Mouse (Mus musculus): ENCODE data around the gene Ptpn7.
"Not testable (repeated sequence)": the region's sequence is repeated elsewhere in the genome, so short reads cannot be mapped to it uniquely, and the experiment has no call there.

Ptpn7 gene

DNA sequence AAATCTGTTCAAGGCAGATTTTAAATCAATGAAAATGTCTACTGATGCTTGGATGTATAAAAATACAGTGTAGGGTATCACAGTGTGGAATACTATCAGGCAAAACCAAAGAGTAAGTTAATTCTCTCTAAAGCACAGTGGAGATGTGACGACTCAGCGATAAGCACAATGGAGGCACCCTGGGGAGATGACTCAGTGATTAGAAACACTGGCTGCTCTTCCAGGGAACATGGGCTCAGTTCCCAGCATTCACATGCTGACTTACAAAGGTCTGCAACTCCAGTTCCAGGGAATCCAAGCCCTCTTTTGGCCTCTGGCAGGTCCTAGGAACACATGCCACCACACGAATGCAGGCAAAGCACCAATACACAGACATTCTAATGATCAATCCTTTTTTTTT lies 55.7 kb downstream of the Ptpn7 start:
- DNase-seq = no peak

DNA sequence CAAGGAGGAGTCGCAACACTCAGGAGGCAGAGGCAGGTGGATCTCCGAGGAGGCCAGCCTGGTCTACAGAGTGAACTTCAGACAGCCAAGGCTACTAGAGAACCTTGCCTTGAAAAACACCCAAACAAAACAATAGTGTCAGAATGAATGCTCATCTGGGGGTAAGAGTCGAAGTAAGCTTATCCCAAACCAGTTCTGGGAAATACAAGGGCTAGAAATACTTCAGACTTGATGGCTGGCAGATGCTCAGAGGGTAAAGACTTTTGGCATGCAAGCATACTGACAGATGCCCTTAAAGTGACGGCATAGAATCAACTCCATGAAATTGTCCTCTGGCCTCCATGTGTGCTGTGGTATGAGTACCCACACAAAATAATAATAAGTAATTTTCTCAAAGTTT lies 56.7 kb downstream of the Ptpn7 start:
- no peak for DNase-seq

DNA sequence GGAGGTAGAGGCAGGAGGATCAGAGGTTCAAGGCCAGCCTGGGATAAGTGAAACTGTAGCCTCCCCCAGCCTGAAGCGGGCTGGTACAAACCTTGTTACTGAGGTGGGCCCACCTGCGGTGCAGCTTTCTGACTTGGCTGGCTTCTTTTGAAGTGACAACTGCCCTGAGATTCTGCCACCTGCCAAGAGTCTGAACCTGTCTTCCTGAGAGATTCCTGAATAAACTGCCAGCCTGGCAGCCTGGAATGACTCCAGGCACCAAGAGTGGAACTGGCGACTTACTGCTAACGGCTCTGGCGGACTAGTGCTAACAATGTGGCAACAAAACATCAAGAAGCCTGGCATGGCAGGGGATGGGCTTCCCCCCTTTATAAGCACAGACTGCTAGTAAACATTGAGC lies 61.8 kb downstream of the Ptpn7 start:
- DNase-seq = not testable (repeated sequence)

Data from right cerebral cortex, postnatal 25 days (tissue).